Mouse (Mus musculus): ENCODE results near the gene Plscr5.

Gene Plscr5

DNA sequence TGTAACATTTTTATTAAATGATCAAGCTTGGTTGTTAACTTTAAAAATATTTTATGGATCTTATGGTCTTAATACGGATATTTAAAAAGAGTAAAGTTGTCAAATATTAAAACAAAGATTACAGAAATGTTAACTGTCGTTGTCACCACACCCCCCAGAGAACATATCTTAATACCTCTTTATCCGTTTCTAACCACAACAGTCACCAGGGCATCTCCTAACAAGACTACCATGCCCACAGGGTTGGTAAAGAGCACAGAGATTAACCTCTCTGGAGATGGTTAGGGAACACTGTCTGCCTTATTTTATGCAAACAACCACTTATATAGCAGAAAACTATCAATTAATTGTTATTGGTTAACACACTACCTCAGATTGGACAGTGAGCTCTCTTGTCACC, 34.1 kb downstream of the Plscr5 start:
- DNase-seq (ENCODE audit: low read depth, low spot score) = no peak

DNA sequence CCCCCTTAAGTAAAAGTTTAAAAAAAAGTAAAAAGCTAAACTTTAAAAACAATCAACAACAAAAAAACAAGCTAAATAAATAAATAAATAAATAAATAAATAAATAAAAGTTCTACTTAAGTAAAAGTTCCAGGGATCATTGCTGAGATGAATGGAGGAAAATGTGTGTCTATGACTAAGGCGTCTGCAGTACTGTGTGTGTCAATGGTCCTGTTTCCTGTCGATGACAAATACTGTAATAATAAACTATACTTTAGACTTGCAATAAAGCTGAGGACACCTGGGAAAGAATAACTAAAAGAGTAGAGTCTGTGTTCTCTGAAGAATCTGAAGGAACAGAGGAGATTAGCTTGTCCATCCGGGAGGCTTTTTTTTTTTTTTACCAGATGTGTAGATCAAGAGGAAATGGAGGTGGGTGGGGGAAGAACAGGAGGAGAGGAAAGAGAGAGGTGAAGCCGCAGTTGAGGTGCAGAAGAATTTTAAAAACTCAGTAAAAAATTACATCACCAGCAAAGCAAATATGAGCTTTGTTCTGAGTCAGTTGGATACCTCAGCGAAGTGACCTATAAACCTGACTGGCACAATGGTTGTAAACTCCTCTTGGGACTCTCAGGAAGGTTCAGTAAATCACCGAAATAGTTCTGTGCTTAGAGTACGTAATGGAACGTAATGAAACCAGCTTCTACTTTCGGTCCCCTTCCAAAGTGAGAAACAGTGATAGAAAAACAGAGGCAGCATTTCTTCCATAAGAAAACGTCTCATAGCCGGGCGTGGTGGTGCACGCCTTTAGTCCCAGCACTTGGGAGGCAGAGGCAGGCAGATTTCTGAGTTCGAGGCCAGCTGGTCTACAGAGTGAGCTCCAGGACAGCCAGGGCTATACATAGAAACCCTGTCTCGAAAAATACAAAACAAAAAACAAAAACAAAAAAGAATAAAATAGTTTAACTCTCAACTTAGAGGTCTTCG, 36.4 kb downstream of the Plscr5 start:
- no peak for DNase-seq (ENCODE audit: low read depth, low spot score)

DNA sequence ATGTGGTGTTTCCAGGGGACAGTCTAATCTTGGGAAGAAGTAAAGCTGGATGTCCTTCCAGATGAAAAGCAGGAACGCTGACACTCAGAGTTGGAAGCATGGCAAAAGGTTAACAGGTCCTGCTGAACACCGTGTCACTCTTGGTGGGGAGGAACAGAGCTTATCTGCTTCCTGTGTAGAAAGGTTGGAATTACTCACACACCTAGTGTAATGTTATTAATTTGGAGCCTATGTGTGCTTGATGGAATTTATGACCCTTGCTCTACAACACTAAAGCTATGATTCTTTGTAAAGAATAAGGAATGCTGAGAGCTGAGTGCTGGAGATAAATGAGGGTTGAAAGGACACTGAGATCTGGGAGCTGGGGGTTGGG, 37.1 kb downstream of the Plscr5 start:
- no peak for DNase-seq (ENCODE audit: low read depth, low spot score)

DNA sequence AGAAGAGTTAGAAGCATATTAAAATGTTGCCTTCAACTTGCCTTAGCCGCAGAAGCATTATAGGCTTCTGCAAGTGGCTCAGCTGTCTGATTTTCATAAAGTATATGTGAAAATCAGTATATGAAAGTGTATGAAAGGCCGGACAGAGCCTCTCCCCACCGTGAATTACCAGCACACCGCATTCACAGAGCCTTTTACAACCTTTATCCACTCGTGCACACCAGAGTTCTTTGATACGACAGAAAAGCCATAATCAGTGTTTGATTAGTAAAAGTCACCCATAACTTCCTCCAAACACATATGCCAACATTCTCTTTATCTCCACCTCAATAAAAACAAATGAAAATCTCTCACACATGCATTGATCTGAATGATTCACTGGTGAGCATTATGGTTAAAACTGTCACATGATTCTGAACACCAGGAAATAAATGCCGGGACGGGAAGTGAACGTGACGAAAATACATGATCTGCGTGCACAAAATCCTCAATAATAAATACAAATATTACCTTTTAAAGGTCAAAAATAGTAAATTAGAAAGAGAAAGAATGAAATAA, 42.2 kb downstream of the Plscr5 start:
- no peak for DNase-seq (ENCODE audit: low read depth, low spot score)

DNA sequence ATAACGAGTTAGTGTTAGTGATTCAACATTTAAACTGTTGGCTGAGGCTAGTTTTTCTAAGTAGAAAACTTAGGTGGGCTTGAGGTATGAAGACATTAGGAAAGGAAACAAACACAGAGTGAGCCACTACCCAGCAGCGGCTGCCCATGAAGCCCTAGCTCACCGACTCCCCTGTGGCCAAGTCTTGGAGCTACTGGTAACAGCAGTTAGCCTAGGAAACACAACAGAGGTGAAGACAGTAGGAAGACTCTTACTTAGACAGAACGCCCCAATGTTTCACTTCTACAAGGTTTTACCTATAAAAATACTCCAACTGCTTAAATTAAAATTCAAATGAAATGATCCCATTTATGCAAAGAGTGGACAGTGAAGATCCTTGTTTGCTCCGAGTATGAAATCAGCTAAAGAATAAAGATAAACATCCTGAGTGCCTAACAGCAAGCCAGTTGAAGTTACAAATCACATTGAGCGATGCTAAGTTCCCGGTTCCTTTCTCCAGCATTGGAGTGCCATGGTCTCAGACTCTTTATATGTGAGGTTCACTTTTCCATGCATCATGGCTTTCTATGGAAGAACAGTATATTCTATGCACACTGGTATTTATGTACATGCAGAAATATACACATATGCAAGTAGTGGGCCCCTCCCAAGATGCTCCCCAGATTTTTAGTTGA, 56.2 kb downstream of the Plscr5 start:
- DNase-seq (ENCODE audit: low read depth, low spot score) = peak; percentile 13

DNA sequence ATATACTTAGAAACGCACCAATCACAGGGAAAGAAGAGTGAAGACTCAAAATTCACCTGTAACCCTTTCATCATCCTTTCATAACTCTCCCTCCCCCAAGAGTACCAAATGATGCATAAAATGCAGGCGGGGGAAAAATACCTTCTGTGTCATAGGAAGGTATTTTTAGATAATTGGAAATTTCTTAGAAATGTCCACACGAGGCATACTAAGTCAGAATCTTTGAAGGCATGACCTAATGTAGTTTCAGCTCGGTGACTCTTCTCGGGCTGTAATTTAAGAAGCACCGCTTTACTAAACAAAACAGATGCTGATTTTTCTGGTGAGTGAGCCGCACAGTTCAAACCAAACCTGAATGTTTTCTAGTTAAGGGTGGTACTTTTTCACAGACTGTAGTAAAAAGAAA, 56.7 kb downstream of the Plscr5 start, which contains the start of gene Plscr1:
Gene Plscr1, plus strand, starts transcription at position 304 of the 406 bp plus-strand sequence.
- peak; percentile 28 for DNase-seq (ENCODE audit: low read depth, low spot score)

DNA sequence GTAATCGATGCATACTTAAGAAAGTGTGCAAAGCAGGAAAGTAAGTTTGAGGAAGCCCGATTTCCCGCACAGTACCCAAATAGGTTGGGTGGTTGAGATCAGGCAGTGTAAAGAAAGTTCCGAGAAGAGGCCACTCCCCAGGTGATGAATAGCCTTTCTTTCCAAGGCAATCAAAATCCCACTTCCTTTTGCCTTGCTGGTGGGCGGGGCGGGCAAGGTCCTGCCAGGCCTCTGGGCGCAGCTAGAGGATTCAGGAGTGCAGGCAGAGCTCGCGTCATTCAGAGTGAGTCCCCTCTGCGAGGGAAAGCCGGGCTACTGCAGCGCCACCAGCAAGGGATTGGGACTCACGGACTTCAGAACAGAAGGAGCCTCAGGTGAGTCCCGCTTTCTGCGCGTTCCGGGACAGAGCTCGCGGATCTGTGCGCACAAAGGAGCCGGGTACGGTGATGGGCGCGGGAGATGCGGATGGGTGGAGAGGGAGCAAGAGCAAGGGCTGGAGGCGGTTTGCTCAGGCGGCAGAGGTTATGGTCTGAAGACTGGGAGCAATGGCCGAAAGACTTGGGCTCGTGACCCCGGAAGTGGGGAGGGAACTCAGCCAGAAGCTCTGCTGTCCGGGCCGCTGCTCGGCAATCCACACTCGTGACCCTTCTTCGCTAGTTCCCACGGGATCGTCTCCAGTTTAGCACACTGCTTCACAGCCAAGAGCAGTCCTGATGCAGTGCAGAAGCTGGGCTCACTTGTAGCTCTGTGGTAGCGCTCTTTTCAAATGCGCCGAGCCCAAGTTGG, 57.4 kb downstream of the Plscr5 start:
- DNase-seq (ENCODE audit: low read depth, low spot score) = peak; percentile 93

DNA sequence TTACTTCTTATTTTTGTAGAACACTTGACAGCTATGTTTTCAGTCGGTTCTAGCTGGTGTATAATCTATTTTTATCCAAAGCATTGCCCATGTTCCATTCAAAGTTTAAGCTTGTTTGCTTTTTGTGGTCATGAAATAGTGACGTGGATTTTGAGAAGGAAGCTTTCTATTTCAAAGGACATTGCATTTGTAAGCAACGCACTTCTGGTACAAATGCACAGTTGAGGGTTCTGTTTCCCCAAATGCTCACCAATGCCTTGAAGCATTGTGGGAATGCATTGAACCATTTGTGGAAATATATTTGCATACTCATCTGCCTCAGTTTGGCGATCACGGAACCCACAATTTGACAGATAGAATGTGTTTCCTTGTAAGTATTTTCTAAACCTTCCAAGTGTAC, 60.0 kb downstream of the Plscr5 start:
- DNase-seq (ENCODE audit: low read depth, low spot score) = no peak

DNA sequence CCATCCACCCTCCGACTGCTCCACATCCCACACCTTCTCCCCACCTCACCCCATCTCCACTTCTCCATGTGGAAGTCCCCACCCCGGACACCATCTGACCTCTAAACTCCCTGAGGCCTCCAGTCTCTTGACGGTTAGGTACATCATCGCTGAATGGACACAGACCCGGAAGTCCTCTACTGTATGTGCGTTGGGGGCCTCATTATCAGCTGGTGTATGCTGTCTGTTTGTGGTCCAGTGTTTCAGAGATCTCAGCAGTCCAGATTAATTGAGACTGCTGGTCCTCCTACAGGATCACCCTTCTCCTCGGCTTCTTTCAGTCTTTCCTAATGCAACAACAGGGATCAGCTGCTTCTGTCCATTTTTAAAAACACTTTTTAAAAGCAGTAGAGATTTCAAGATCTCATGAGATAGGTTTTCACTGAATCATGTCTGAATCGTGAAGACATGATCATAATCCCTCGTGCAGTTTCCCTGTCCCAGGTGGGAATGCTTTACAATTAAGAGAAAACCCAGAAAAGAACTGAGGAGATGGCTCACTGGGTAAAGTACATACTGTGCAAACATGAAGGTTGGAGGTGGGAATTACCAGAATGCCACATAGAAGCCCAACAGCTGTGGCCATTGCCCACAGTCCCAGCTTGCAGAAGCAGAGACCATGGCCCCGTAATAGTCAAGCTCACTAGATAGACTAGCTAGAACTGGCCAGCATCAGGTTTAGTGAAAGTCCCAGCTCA, 61.0 kb downstream of the Plscr5 start:
- DNase-seq (ENCODE audit: low read depth, low spot score) = no peak

All from ES-CJ7 (cell line).